ENCODE assay signal across 19 mouse cellular contexts in genomic region chr14:25184875-25185274, GRCm38 (mm10).
A peak's percentile ranks its signal among the peaks of the same experiment; 100 is the strongest.
DNase-seq lines count a peak whose midpoint lies in the region; ATAC-seq and TF ChIP-seq lines count a peak whose summit lies in the region.
"Had no signal": no experiment of that assay in that cellular context is flagged by ENCODE, and none has a peak within 500 bp of the region (broad histone marks: within the 10 kb centered on the region; RNA-seq: fewer than 3 reads in every experiment).

No protein-coding gene starts in this region.

- no peak for ATAC-seq in midbrain, embryonic 14.5 days (ENCODE audit: low FRiP score, low TSS enrichment)
- ATAC-seq in midbrain, postnatal 0 days (ENCODE audit: low FRiP score) = no peak
- no peak for ATAC-seq in megakaryocyte-erythroid progenitor cell, adult 5-6 weeks (replicated peaks; ENCODE audit: low FRiP score, low TSS enrichment, poor library complexity, severe bottlenecking)

- H3K27ac ChIP-seq in heart, embryonic 10.5 days = peak overlapping the region; percentile 64; the same call in 1 of the 2 replicates
- H3K27ac ChIP-seq in midbrain, embryonic 14.5 days (replicated peaks; ENCODE audit: low read depth, low read length) = peak overlapping the region; percentile 90
- H3K27ac ChIP-seq in midbrain, embryonic 10.5 days (replicated peaks) = no peak overlapping the region
- H3K27ac ChIP-seq in midbrain, postnatal 0 days (ENCODE audit: low read depth, low read length) = 0 out of 2 replicates have a peak overlapping the region, but pooled peaks have one; percentile 26
- H3K27ac ChIP-seq: liver, embryonic 13.5 days; lung, embryonic 15.5 days; stomach, postnatal 0 days had no signal

- peaks cover 7% of the 10 kb centered on the region for H3K27me3 ChIP-seq in heart, embryonic 10.5 days (ENCODE audit: insufficient read depth, poor library complexity, severe bottlenecking)
- no peaks in the 10 kb centered on the region for H3K27me3 ChIP-seq in midbrain, embryonic 14.5 days (ENCODE audit: control insufficient read depth, insufficient read depth, low read length)
- H3K27me3 ChIP-seq in midbrain, embryonic 10.5 days (ENCODE audit: low read depth, poor library complexity, severe bottlenecking) = peaks cover 29% of the 10 kb centered on the region
- no peaks in the 10 kb centered on the region for H3K27me3 ChIP-seq in midbrain, postnatal 0 days (ENCODE audit: insufficient read depth, low read length)
- H3K27me3 ChIP-seq: liver, embryonic 13.5 days; lung, embryonic 15.5 days had no signal

- no peak overlapping the region for H3K4me3 ChIP-seq in heart, embryonic 10.5 days
- no peak overlapping the region for H3K4me3 ChIP-seq in midbrain, embryonic 14.5 days (replicated peaks; ENCODE audit: low read depth, low read length)
- H3K4me3 ChIP-seq in midbrain, embryonic 10.5 days = no peak overlapping the region
- no peak overlapping the region for H3K4me3 ChIP-seq in midbrain, postnatal 0 days (ENCODE audit: low read depth, low read length)
- H3K4me3 ChIP-seq: forebrain, embryonic 13.5 days; liver, embryonic 13.5 days; lung, embryonic 15.5 days; midbrain, embryonic 12.5 days had no signal

- H3K9ac ChIP-seq in midbrain, embryonic 14.5 days (replicated peaks; ENCODE audit: low read length) = no peak overlapping the region
- H3K9ac ChIP-seq in midbrain, postnatal 0 days (replicated peaks; ENCODE audit: low read length, poor library complexity, severe bottlenecking) = no peak overlapping the region
- H3K9ac ChIP-seq: forebrain, embryonic 13.5 days; liver, embryonic 13.5 days; lung, embryonic 15.5 days; midbrain, embryonic 12.5 days had no signal

- H3K9me3 ChIP-seq in heart, embryonic 10.5 days = no peaks in the 10 kb centered on the region
- H3K9me3 ChIP-seq in midbrain, embryonic 14.5 days (ENCODE audit: control insufficient read depth, low read length) = no peaks in the 10 kb centered on the region
- no peaks in the 10 kb centered on the region for H3K9me3 ChIP-seq in midbrain, embryonic 10.5 days (replicated peaks)
- peaks cover 5% of the 10 kb centered on the region; the same call in 1 of the 2 replicates for H3K9me3 ChIP-seq in midbrain, postnatal 0 days (ENCODE audit: low read length)
- H3K9me3 ChIP-seq: forebrain, embryonic 13.5 days; liver, embryonic 13.5 days; lung, embryonic 15.5 days; midbrain, embryonic 12.5 days had no signal

- no peak overlapping the region for H3K4me2 ChIP-seq in midbrain, embryonic 14.5 days (ENCODE audit: low read length)
- no peak overlapping the region for H3K4me2 ChIP-seq in midbrain, postnatal 0 days (ENCODE audit: low read depth, low read length, poor library complexity, severe bottlenecking)
- H3K4me2 ChIP-seq: forebrain, embryonic 13.5 days; heart, embryonic 11.5 days; liver, embryonic 13.5 days; lung, embryonic 15.5 days; midbrain, embryonic 12.5 days had no signal

- DNase-seq in heart, embryonic 10.5 days (ENCODE audit: low spot score) = no peak
- no peak for DNase-seq in heart, adult 9 months (ENCODE audit: low spot score in 2 of 2)
- DNase-seq in midbrain, embryonic 14.5 days = no peak
- no peak for DNase-seq in midbrain, embryonic 10.5 days (ENCODE audit: low spot score)
- DNase-seq in induced T-regulatory cell, adult 2 months (ENCODE audit: low read depth) = peak; percentile 35
- no peak for DNase-seq in midbrain, postnatal 0 days (ENCODE audit: low spot score)
- DNase-seq in thymus, postnatal 14 days = no peak
- DNase-seq: B cell, adult 2 months; cerebellum, adult 11-12 months; embryo, embryonic 11 days; liver, embryonic 13.5 days; lung, postnatal 4 days; right cerebral cortex, postnatal 4 days had no signal

- H3K36me3 ChIP-seq in heart, embryonic 10.5 days = no peaks in the 10 kb centered on the region
- H3K36me3 ChIP-seq in midbrain, embryonic 14.5 days (ENCODE audit: control insufficient read depth, insufficient read depth, low read length) = no peaks in the 10 kb centered on the region
- no peaks in the 10 kb centered on the region for H3K36me3 ChIP-seq in midbrain, embryonic 10.5 days
- no peaks in the 10 kb centered on the region for H3K36me3 ChIP-seq in midbrain, postnatal 0 days (ENCODE audit: insufficient read depth, low read length)
- H3K36me3 ChIP-seq: liver, embryonic 13.5 days; lung, embryonic 15.5 days; midbrain, embryonic 12.5 days had no signal

- WGBS in heart, embryonic 10.5 days = 80% methylated on average over 1 of the region's 1 CpGs
- WGBS in midbrain, embryonic 14.5 days = 91% methylated on average over 1 of the region's 1 CpGs
- whole genome bisulfite sequencing in midbrain, embryonic 10.5 days = 84% methylated on average over 1 of the region's 1 CpGs
- 68% methylated on average over 1 of the region's 1 CpGs for WGBS in midbrain, postnatal 0 days

- peaks cover 40% of the 10 kb centered on the region for H3K4me1 ChIP-seq in heart, embryonic 10.5 days
- H3K4me1 ChIP-seq in midbrain, embryonic 14.5 days (ENCODE audit: control insufficient read depth, insufficient read depth, low read length) = peaks cover 25% of the 10 kb centered on the region
- H3K4me1 ChIP-seq in midbrain, embryonic 10.5 days = peaks cover 36% of the 10 kb centered on the region
- H3K4me1 ChIP-seq in midbrain, postnatal 0 days (ENCODE audit: insufficient read depth, low read length) = peaks cover 10% of the 10 kb centered on the region; the same call in 1 of the 2 replicates

- no peak for TF ChIP-seq CTCF in midbrain, postnatal 0 days (IDR thresholded peaks at IDR 0.05)
